Comparison of ENCODE assay signal across 8 mouse cellular contexts in genomic region chr4:155318266-155318665, GRCm38 (mm10). TPM values are rescaled to one million over a fixed set of nuclear protein-coding genes. Genes with fewer than 3 reads are reported as not detected.
DNase-seq lines count a peak whose midpoint lies in the region; ATAC-seq and TF ChIP-seq lines count a peak whose summit lies in the region.
"Had no signal": no experiment of that assay in that cellular context is flagged by ENCODE, and none has a peak within 500 bp of the region (broad histone marks: within the 10 kb centered on the region; RNA-seq: fewer than 3 reads in every experiment).

No protein-coding gene starts in this region.

- H3K27ac ChIP-seq in lung, embryonic 14.5 days (ENCODE audit: low read depth): no peak overlapping the region
- no peak overlapping the region for H3K27ac ChIP-seq in liver, embryonic 13.5 days
- H3K27ac ChIP-seq in stomach, embryonic 16.5 days (ENCODE audit: low read length): no peak overlapping the region
- H3K27ac ChIP-seq: heart, embryonic 15.5 days had no signal

- 22% methylated on average over 2 of the region's 2 CpGs for WGBS in lung, embryonic 14.5 days
- WGBS in lung, adult 2 months: 16% methylated on average over 2 of the region's 2 CpGs
- 23% methylated on average over 2 of the region's 2 CpGs for WGBS in liver, embryonic 13.5 days (ENCODE audit: insufficient replicate concordance)
- WGBS in stomach, embryonic 16.5 days: 33% methylated on average over 2 of the region's 2 CpGs

- H3K36me3 ChIP-seq in lung, embryonic 14.5 days (ENCODE audit: insufficient read depth): no peaks in the 10 kb centered on the region
- H3K36me3 ChIP-seq in liver, embryonic 13.5 days: no peaks in the 10 kb centered on the region
- no peaks in the 10 kb centered on the region for H3K36me3 ChIP-seq in stomach, embryonic 16.5 days (ENCODE audit: control insufficient read depth, insufficient read depth, low read length)
- H3K36me3 ChIP-seq: heart, embryonic 15.5 days had no signal

- no peak for TF ChIP-seq CTCF in lung, embryonic 14.5 days (IDR thresholded peaks at IDR 0.05; ENCODE audit: low read depth)
- TF ChIP-seq CTCF in lung, adult 2 months (IDR thresholded peaks at IDR 0.05; ENCODE audit: insufficient read depth, low read length): no peak

- no peaks in the 10 kb centered on the region for H3K9me3 ChIP-seq in lung, embryonic 14.5 days (ENCODE audit: low read depth, low read length)
- no peaks in the 10 kb centered on the region for H3K9me3 ChIP-seq in liver, embryonic 13.5 days (replicated peaks)
- H3K9me3 ChIP-seq in stomach, embryonic 16.5 days (replicated peaks; ENCODE audit: control insufficient read depth, low read length): no peaks in the 10 kb centered on the region
- H3K9me3 ChIP-seq: heart, embryonic 15.5 days had no signal

- H3K4me2 ChIP-seq in lung, embryonic 14.5 days: no peak overlapping the region
- no peak overlapping the region for H3K4me2 ChIP-seq in liver, embryonic 13.5 days
- peak overlapping the region; percentile 33; the same call in 1 of the 2 replicates for H3K4me2 ChIP-seq in stomach, embryonic 16.5 days (ENCODE audit: low read depth, low read length)
- H3K4me2 ChIP-seq: heart, embryonic 15.5 days had no signal

- H3K27me3 ChIP-seq in lung, embryonic 14.5 days (ENCODE audit: insufficient read depth, low read length): no peaks in the 10 kb centered on the region
- H3K27me3 ChIP-seq in liver, embryonic 13.5 days: peaks cover 7% of the 10 kb centered on the region; the same call in 1 of the 2 replicates
- H3K27me3 ChIP-seq in stomach, embryonic 16.5 days (ENCODE audit: control insufficient read depth, insufficient read depth, low read length): no peaks in the 10 kb centered on the region

- H3K4me3 ChIP-seq in lung, embryonic 14.5 days (ENCODE audit: low read depth, low read length): no peak overlapping the region
- H3K4me3 ChIP-seq in lung, adult 2 months (replicated peaks; ENCODE audit: extremely low read depth, low read depth, low read length): no peak overlapping the region
- no peak overlapping the region for H3K4me3 ChIP-seq in liver, embryonic 13.5 days (replicated peaks)
- no peak overlapping the region for H3K4me3 ChIP-seq in stomach, embryonic 16.5 days (replicated peaks; ENCODE audit: low read length)
- H3K4me3 ChIP-seq: heart, embryonic 15.5 days had no signal

- H3K9ac ChIP-seq in lung, embryonic 14.5 days: no peak overlapping the region; the same call in 1 of the 2 replicates
- H3K9ac ChIP-seq in liver, embryonic 13.5 days: no peak overlapping the region
- H3K9ac ChIP-seq in stomach, embryonic 16.5 days (ENCODE audit: low read length): no peak overlapping the region
- H3K9ac ChIP-seq: heart, embryonic 15.5 days had no signal

- DNase-seq in lung, embryonic 14.5 days: no peak
- no peak for DNase-seq in lung, adult 2 months
- DNase-seq in c-Kit-positive CD71-negative TER-119-negative erythroid progenitor cells, embryonic 14.5 days (ENCODE audit: low read depth): peak; percentile 35
- no peak for DNase-seq in liver, embryonic 13.5 days
- no peak for DNase-seq in frontal cortex, adult 2 months (ENCODE audit: extremely low spot score in 1 of 2, low spot score in 1 of 2)
- DNase-seq in T-cell, adult 2 months (ENCODE audit: low spot score): no peak

- no peak for TF ChIP-seq POLR2A in lung, adult 2 months (IDR thresholded peaks at IDR 0.05; ENCODE audit: borderline replicate concordance, extremely low read depth, low read depth, low read length)

- peak; percentile 39; the same call in 1 of the 2 replicates for ATAC-seq in lung, embryonic 14.5 days (ENCODE audit: insufficient read depth)
- ATAC-seq in liver, embryonic 13.5 days (ENCODE audit: low read depth): peak; percentile 74
- ATAC-seq in stomach, embryonic 16.5 days (ENCODE audit: insufficient read depth, low FRiP score): peak; percentile 78

- no peaks in the 10 kb centered on the region for H3K4me1 ChIP-seq in lung, embryonic 14.5 days (ENCODE audit: insufficient read depth)
- H3K4me1 ChIP-seq in lung, adult 2 months (ENCODE audit: control insufficient read depth, insufficient read depth, low read length): 0 out of 2 replicates have a peak, but pooled peaks cover 4% of the 10 kb centered on the region
- peaks cover 6% of the 10 kb centered on the region; the same call in 1 of the 2 replicates for H3K4me1 ChIP-seq in liver, embryonic 13.5 days (replicated peaks)
- H3K4me1 ChIP-seq in stomach, embryonic 16.5 days (ENCODE audit: control insufficient read depth, insufficient read depth, low read length): no peaks in the 10 kb centered on the region

RNA-seq across cellular contexts. Expression of gene Prkcz, which starts 42.9 kb away (rescaled TPM):
- polyA plus RNA-seq in lung, embryonic 14.5 days (2014; fragmentation: Nextera tagmentation; extraction: Ambion mirVana): 12.7 and 13.4 TPM in 2 replicates
- 33.1 and 38.1 TPM in 2 replicates for polyA plus RNA-seq in lung, adult 2 months (2012; rRNA removed)
- polyA plus RNA-seq in liver, embryonic 13.5 days (2015; fragmentation: Nextera tagmentation; extraction: Ambion mirVana): 1.9 and 2.2 TPM in 2 replicates
- 16.7 and 16.8 TPM in 2 replicates for polyA plus RNA-seq in stomach, embryonic 16.5 days (2015; fragmentation: Nextera tagmentation; extraction: Ambion mirVana)
- polyA plus RNA-seq in frontal cortex, adult 2 months (2012; rRNA removed): 217 and 235 TPM in 2 replicates
